Mouse (Mus musculus): Measurements from ENCODE around the gene Scgb1b20.
"Not testable (repeated sequence)": the region's sequence is repeated elsewhere in the genome, so short reads cannot be mapped to it uniquely, and the experiment has no call there.

GRCm38 (mm10) chr7:33399749-33400148 is 26.7 kb downstream of the Scgb1b20 start:
- not testable (repeated sequence) for TF ChIP-seq GATA1 (IDR thresholded peaks at IDR 0.05; ENCODE audit: borderline replicate concordance, low read length); FLI1 (IDR thresholded peaks at IDR 0.05; ENCODE audit: low read length)
